ENCODE assay signal across 10 mouse cellular contexts in genomic region chr4:155325773-155326172, GRCm38 (mm10).
"Had no signal": no experiment of that assay in that cellular context is flagged by ENCODE, and none has a peak within 500 bp of the region (broad histone marks: within the 10 kb centered on the region; RNA-seq: fewer than 3 reads in every experiment).

No protein-coding gene starts in this region.

- DNase-seq: right cerebral cortex, adult 18-20 months; right cerebral cortex, postnatal 14 days; right cerebral cortex, postnatal 25 days; right cerebral cortex, postnatal 4 days; thymus, adult 18-20 months; thymus, adult 2 months; thymus, postnatal 14 days; thymus, postnatal 25 days; thymus, postnatal 36 days; thymus, postnatal 4 days had no signal
